Mouse (Mus musculus): Measurements from ENCODE around the gene Olfr1054.
"Not testable (repeated sequence)": the region's sequence is repeated elsewhere in the genome, so short reads cannot be mapped to it uniquely, and the experiment has no call there.

Olfr1054 gene

GRCm38 (mm10) chr2:86335333-86335732 lies at the start of gene Olfr1054:
Gene Olfr1054, minus strand, starts transcription at chr2:86335433.
- no peak for DNase-seq (ENCODE audit: low spot score)

DNA sequence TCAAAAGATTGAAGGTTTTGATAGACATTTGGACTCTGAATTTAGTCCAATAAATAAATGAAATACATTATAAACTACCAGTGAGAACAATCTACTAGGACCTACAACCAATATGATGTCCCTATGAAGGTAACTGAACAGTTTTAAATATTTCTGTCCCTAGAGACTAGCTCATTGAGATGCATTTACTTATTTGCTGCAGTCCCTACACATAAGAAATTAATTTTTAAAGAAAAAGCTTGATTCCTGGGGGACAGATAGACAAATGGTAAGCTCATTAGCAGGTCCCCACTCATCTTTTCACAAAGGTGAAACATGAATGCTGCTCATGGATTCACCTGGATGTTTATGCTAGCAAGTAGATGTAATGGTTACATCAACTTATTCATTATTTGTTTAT lies 43.1 kb upstream of the Olfr1054 start, which contains the start of gene Olfr1057:
TSS of gene Olfr1057 (minus strand) at position 101 of the 400 bp plus-strand sequence.
- no peak for DNase-seq (ENCODE audit: low spot score)

DNA sequence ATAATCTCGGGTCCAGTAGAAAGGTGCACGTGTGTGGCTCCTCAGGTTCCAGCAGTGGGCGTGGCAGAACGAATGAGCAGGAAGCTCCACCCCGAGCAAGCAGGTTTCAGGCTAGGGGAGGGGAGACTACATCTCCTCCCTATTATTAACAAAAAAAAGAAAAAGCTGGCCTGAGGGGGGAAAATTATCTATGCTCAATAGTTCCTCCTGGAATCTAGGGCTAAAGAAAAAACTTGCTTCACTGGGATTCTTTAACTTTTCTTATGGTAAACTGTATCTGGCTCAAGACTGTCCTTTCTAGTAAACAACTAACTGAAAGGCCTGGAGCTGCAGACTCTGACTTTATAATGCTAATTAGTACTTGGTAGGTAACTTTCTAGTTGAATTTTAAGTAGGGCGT lies 31.1 kb upstream of the Olfr1054 start:
- DNase-seq (ENCODE audit: low spot score) = not testable (repeated sequence)

GRCm38 (mm10) chr2:86362369-86362768 lies 27.1 kb upstream of the Olfr1054 start, which contains the start of gene Olfr1056:
Gene Olfr1056, minus strand, starts transcription at chr2:86362469.
- no peak for DNase-seq (ENCODE audit: low spot score)

GRCm38 (mm10) chr2:86351751-86352150 lies 16.5 kb upstream of the Olfr1054 start:
- DNase-seq (ENCODE audit: low spot score) = not testable (repeated sequence)

DNA sequence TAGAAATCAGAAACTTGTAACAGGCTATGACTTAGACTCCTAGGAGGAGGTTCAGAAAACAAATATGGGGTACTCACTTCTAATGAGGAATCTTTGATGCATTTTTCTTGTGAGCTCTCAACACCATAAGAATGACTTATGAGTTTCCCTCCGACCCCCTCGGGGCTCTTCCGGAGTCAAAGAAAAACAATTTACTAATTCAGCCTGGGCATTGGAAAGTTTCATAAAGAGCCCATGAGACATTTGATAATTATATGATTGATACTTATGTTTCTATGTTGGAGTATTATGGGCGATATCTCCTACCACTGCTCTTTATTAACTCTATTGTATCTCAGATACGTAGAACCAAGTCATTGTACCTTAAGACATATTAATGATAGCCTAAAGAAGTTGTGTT lies 15.0 kb upstream of the Olfr1054 start, which contains the start of gene Olfr1055:
TSS of gene Olfr1055 (minus strand) at position 101 of the 400 bp plus-strand sequence.
- DNase-seq (ENCODE audit: low spot score) = no peak

DNA sequence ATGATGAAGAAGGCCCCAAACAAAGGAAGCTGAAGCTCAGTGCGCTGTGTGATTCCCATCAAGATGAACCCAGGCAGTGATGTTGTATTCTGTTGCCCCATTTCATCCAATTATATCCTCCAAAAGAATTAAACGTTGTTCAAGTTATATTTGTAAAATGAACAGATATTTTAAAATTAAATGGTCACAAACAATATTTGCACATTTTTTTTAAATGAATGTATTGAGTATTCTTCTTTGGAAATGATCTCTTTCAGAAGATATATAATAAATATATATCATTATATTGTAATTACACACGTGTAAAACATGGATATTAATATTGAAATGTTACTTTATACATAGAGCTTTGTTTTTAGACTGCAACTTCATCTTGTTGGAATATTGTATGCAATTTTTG lies 20.0 kb downstream of the Olfr1054 start, which contains the start of gene Olfr1053:
TSS of gene Olfr1053 (minus strand) at position 101 of the 400 bp plus-strand sequence.
- no peak for DNase-seq (ENCODE audit: low spot score)

GRCm38 (mm10) chr2:86292155-86292554 lies 43.1 kb downstream of the Olfr1054 start, which contains the start of gene Olfr1052:
Gene Olfr1052, plus strand, starts transcription at chr2:86292455.
- DNase-seq (ENCODE audit: low spot score) = no peak

Data from urinary bladder, postnatal 14 days (tissue).